Comparison of ENCODE assay signal across 7 mouse cellular contexts in the genomic region with DNA sequence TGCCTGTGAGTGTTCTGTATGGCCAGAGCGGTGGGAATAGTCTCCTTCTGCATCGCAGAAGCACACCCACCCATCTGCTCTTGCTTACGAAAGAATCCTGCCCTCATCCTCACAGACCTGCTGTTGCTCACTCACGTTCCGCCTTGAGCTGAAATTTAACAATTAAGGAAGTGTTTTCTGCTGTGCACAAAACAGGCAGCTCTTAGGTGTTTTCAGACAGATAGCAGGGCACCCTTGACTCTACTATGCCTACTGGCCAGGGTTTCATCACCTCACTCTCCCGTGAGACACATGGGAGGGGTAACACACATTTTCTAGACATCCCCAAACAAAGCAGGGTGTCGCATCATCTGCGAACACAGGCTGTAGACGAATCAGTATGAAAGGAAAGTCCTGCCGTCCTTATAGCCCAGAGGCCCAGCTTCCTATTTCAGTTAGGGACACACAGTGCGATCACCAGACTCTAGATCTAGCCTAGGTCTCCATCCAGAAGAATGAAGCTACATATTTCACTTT. TPM values are rescaled to one million over a fixed set of nuclear protein-coding genes. Genes with fewer than 3 reads are reported as not detected.
DNase-seq lines count a peak whose midpoint lies in the region; ATAC-seq lines count a peak whose summit lies in the region.

No protein-coding gene starts in this region.

- H3K4me3 ChIP-seq in lung, embryonic 16.5 days (ENCODE audit: low read length), result peak overlapping the region; percentile 31
- peak overlapping the region; percentile 11; the same call in 1 of the 2 replicates for H3K4me3 ChIP-seq in stomach, embryonic 14.5 days (ENCODE audit: low read depth, low read length)

- H3K9ac ChIP-seq in lung, embryonic 16.5 days (ENCODE audit: low read length), result peak overlapping the region; percentile 18
- no peak overlapping the region for H3K9ac ChIP-seq in stomach, embryonic 14.5 days (replicated peaks; ENCODE audit: low read depth, low read length)

- peak; percentile 44 to 57 for DNase-seq in right cerebral cortex, adult 2 months (ENCODE audit: low spot score in 2 of 2)
- DNase-seq in right cerebral cortex, postnatal 14 days, result no peak
- peak; percentile 24 to 29 for DNase-seq in heart, postnatal 10 days

- peaks cover 25% of the 10 kb centered on the region for H3K4me1 ChIP-seq in lung, embryonic 16.5 days (replicated peaks; ENCODE audit: control insufficient read depth, insufficient read depth, low read length)
- peaks cover 25% of the 10 kb centered on the region; the same call in 1 of the 2 replicates for H3K4me1 ChIP-seq in stomach, embryonic 14.5 days (ENCODE audit: control insufficient read depth, insufficient read depth, low read length)

- H3K9me3 ChIP-seq in lung, embryonic 16.5 days (ENCODE audit: control insufficient read depth, low read length), result no peaks in the 10 kb centered on the region
- H3K9me3 ChIP-seq in stomach, embryonic 14.5 days (ENCODE audit: control insufficient read depth, low read depth, low read length), result no peaks in the 10 kb centered on the region

- no peak overlapping the region for H3K27ac ChIP-seq in lung, embryonic 16.5 days (ENCODE audit: low read length)
- H3K27ac ChIP-seq in stomach, embryonic 14.5 days (ENCODE audit: low read length), result no peak overlapping the region; the same call in 1 of the 2 replicates

- 24% methylated on average over 11 of the region's 11 CpGs for WGBS in lung, embryonic 16.5 days
- 38% methylated on average over 11 of the region's 11 CpGs for WGBS in stomach, embryonic 14.5 days

- H3K4me2 ChIP-seq in lung, embryonic 16.5 days (ENCODE audit: low read depth, low read length), result peak overlapping the region; percentile 51
- H3K4me2 ChIP-seq in stomach, embryonic 14.5 days (replicated peaks; ENCODE audit: low read depth, low read length), result peak overlapping the region; percentile 30

- intact Hi-C loops in heart, postnatal 10 days (cut with DNase I), result loop anchor here (1.0 to 5.0 kb wide), 2 partner anchors 12 to 57 kb away; no protein-coding TSS in a partner anchor

- ATAC-seq in common myeloid progenitor, adult 5-6 weeks (replicated peaks; ENCODE audit: low read depth, poor library complexity, severe bottlenecking), result peak; percentile 17
- ATAC-seq in lung, embryonic 16.5 days (ENCODE audit: low read depth), result no peak
- no peak for ATAC-seq in stomach, embryonic 14.5 days (ENCODE audit: insufficient number of reproducible peaks, insufficient read depth, low FRiP score, low read depth)
- ATAC-seq in erythroid progenitor cell, adult 5-6 weeks (replicated peaks; ENCODE audit: low FRiP score, poor library complexity, severe bottlenecking), result no peak

- H3K36me3 ChIP-seq in lung, embryonic 16.5 days (ENCODE audit: control insufficient read depth, insufficient read depth, low read length), result no peaks in the 10 kb centered on the region
- H3K36me3 ChIP-seq in stomach, embryonic 14.5 days (ENCODE audit: control insufficient read depth, insufficient read depth, low read length), result no peaks in the 10 kb centered on the region

- H3K27me3 ChIP-seq in lung, embryonic 16.5 days (ENCODE audit: control insufficient read depth, insufficient read depth, low read depth, low read length), result no peaks in the 10 kb centered on the region
- H3K27me3 ChIP-seq in stomach, embryonic 14.5 days (ENCODE audit: control insufficient read depth, insufficient read depth, low read length), result no peaks in the 10 kb centered on the region

RNA-seq across cellular contexts. Expression of gene Gng2, which starts 2.4 kb away (rescaled TPM):
- total RNA-seq in common myeloid progenitor, adult 5-6 weeks (2017), result 38.7 TPM in 2 replicates
- 10 to 100 TPM; 20.7 to 30.5 TPM for total RNA-seq in heart, postnatal 10 days (2021)
- polyA plus RNA-seq in lung, embryonic 16.5 days (2015; fragmentation: Nextera tagmentation; extraction: Ambion mirVana), result 69.7 and 71.4 TPM in 2 replicates
- polyA plus RNA-seq in stomach, embryonic 14.5 days (2014; fragmentation: Nextera tagmentation; extraction: Ambion mirVana), result 66.1 and 72.5 TPM in 2 replicates
- 18.4 and 21.4 TPM in 2 replicates for total RNA-seq in erythroid progenitor cell, adult 5-6 weeks (2015; ENCODE audit: low replicate concordance)
- 4.6 and 6.6 TPM in 2 replicates for total RNA-seq in erythroid progenitor cell, adult 5-6 weeks (2017; ENCODE audit: low replicate concordance)
